Mouse (Mus musculus): ENCODE measurements at regions not wholly inside any gene's neighbourhood (a gene's known extent, or its start where the extent isn't known, plus 50 kb on each side); places are given as distances from the start of the nearest gene placed in this dataset.
A peak's percentile ranks its signal among the peaks of the same experiment; 100 is the strongest.

- TF ChIP-seq HCFC1 (IDR thresholded peaks at IDR 0.05; ENCODE audit: low read depth, low read length) = no peak; the same call in 1 of the 2 replicates
- peak; percentile 97 for TF ChIP-seq SIN3A (IDR thresholded peaks at IDR 0.05; ENCODE audit: low read length)
- peak; percentile 93 for TF ChIP-seq MEF2A (IDR thresholded peaks at IDR 0.05; ENCODE audit: extremely low read depth, insufficient replicate concordance, low read depth, low read length, poor library complexity, severe bottlenecking)
Observed at GRCm38 (mm10) chr2:79126170-79126879, 128.9 kb upstream of the Itga4 start (continued).

- peak overlapping the region; percentile 99 for H3K27ac ChIP-seq (ENCODE audit: control insufficient read depth, low read depth, low read length)
- peaks cover 0 to 54% of the 10 kb centered on the region in 2 experiments; a peak in 2 of 4 replicates for H3K36me3 ChIP-seq (ENCODE audit: control insufficient read depth in 1 of 2, insufficient read depth in 2 of 2, low read length in 2 of 2)
- H3K4me3 ChIP-seq (ENCODE audit: control insufficient read depth in 1 of 2, insufficient read depth in 1 of 2, low read depth in 2 of 2, low read length in 2 of 2) = peak overlapping the region; percentile 2 to 31; a peak in 2 of 4 replicates
- H3K79me2 ChIP-seq (ENCODE audit: control insufficient read depth, insufficient read depth, low read length, poor library complexity) = no peaks in the 10 kb centered on the region; the same call in 1 of the 2 replicates
- DNase-seq (ENCODE audit: low read depth, low spot score) = peak; percentile 69
- H3K4me1 ChIP-seq (ENCODE audit: control insufficient read depth in 1 of 2, insufficient read depth in 2 of 2, low read length in 2 of 2) = peaks cover 33 to 40% of the 10 kb centered on the region in 2 experiments
- no peaks in the 10 kb centered on the region for H3K9me3 ChIP-seq (replicated peaks; ENCODE audit: insufficient read depth, low read length)
- H3K27me3 ChIP-seq (ENCODE audit: control insufficient read depth in 1 of 2, insufficient read depth in 2 of 2, low read length in 2 of 2) = no peaks in the 10 kb centered on the region
- peak overlapping the region; percentile 69 for H3K9ac ChIP-seq (ENCODE audit: control insufficient read depth, low read depth, low read length, poor library complexity, severe bottlenecking)
- 0 out of 2 replicates have a peak, but pooled peaks have one; percentile 37 for TF ChIP-seq MYC (IDR thresholded peaks at IDR 0.05; ENCODE audit: low read depth, low read length)
- TF ChIP-seq USF1 (IDR thresholded peaks at IDR 0.05; ENCODE audit: low read depth, low read length) = no peak
- TF ChIP-seq HCFC1 (IDR thresholded peaks at IDR 0.05; ENCODE audit: low read depth, low read length) = 0 out of 2 replicates have a peak, but pooled peaks have one; percentile 1
- TF ChIP-seq POLR2A (IDR thresholded peaks at IDR 0.05; ENCODE audit: control insufficient read depth in 1 of 2, insufficient read depth in 1 of 2, low read depth in 1 of 2, low read length in 2 of 2, poor library complexity in 1 of 2) = 0 out of 4 replicates have a peak, but pooled peaks of 1 of the 2 experiments have one; percentile 13
- no peak for TF ChIP-seq BHLHE40 (IDR thresholded peaks at IDR 0.05; ENCODE audit: borderline replicate concordance, low read depth, low read length)
- TF ChIP-seq CHD1 (IDR thresholded peaks at IDR 0.05; ENCODE audit: low read depth, low read length) = 0 out of 2 replicates have a peak, but pooled peaks have one; percentile 15
Observed at GRCm38 (mm10) chr2:79126996-79127741, 128.1 kb upstream of the Itga4 start.

- peaks cover 37 to 43% of the 10 kb centered on the region in 2 experiments for H3K4me1 ChIP-seq (ENCODE audit: control insufficient read depth in 1 of 2, insufficient read depth in 2 of 2, low read length in 2 of 2)
- H3K27me3 ChIP-seq (ENCODE audit: control insufficient read depth in 1 of 2, insufficient read depth in 2 of 2, low read length in 2 of 2) = no peaks in the 10 kb centered on the region
- H3K27ac ChIP-seq (ENCODE audit: control insufficient read depth, low read depth, low read length) = peak overlapping the region; percentile 99
- H3K9ac ChIP-seq (ENCODE audit: control insufficient read depth, low read depth, low read length, poor library complexity, severe bottlenecking) = peak overlapping the region; percentile 69
- H3K9me3 ChIP-seq (replicated peaks; ENCODE audit: insufficient read depth, low read length) = no peaks in the 10 kb centered on the region
- TF ChIP-seq RCOR1 (IDR thresholded peaks at IDR 0.05; ENCODE audit: low read depth, low read length) = peak; percentile 57
- peak; percentile 70 for TF ChIP-seq GATA1 (IDR thresholded peaks at IDR 0.05; ENCODE audit: low read depth, low read length)
- TF ChIP-seq JUND (IDR thresholded peaks at IDR 0.05; ENCODE audit: low read depth, low read length) = no peak
- TF ChIP-seq MEF2A (IDR thresholded peaks at IDR 0.05; ENCODE audit: extremely low read depth, insufficient replicate concordance, low read depth, low read length, poor library complexity, severe bottlenecking) = no peak
- 0 out of 2 replicates have a peak, but pooled peaks have one; percentile 18 for TF ChIP-seq ZC3H11A (IDR thresholded peaks at IDR 0.05; ENCODE audit: low read depth, low read length)
- TF ChIP-seq MAFK (IDR thresholded peaks at IDR 0.05; ENCODE audit: borderline replicate concordance, low read depth, low read length) = no peak
- TF ChIP-seq EP300 (IDR thresholded peaks at IDR 0.05; ENCODE audit: low read depth in 1 of 2, low read length in 2 of 2) = peak; percentile 61 to 82; a peak in 2 of 4 replicates
- TF ChIP-seq ETS1 (IDR thresholded peaks at IDR 0.05; ENCODE audit: low read depth, low read length) = peak; percentile 68
- TF ChIP-seq CHD1 (IDR thresholded peaks at IDR 0.05; ENCODE audit: low read depth, low read length) = 0 out of 2 replicates have a peak, but pooled peaks have one; percentile 11
- peak; percentile 43; the same call in 1 of the 2 replicates for TF ChIP-seq MYB (IDR thresholded peaks at IDR 0.05; ENCODE audit: low read depth, low read length)
- peak; percentile 61 for TF ChIP-seq TCF12 (IDR thresholded peaks at IDR 0.05; ENCODE audit: low read depth, low read length)
- TF ChIP-seq TAL1 (IDR thresholded peaks at IDR 0.05; ENCODE audit: low read length) = no peak
- no peak for TF ChIP-seq POLR2A (IDR thresholded peaks at IDR 0.05; ENCODE audit: control insufficient read depth in 1 of 2, insufficient read depth in 1 of 2, low read depth in 1 of 2, low read length in 2 of 2, poor library complexity in 1 of 2)
- no peaks in the 10 kb centered on the region; the same call in 1 of the 2 replicates for H3K79me2 ChIP-seq (ENCODE audit: control insufficient read depth, insufficient read depth, low read length, poor library complexity)
- H3K4me3 ChIP-seq (ENCODE audit: control insufficient read depth in 1 of 2, insufficient read depth in 1 of 2, low read depth in 2 of 2, low read length in 2 of 2) = no peak overlapping the region; a peak in 1 of 4 replicates
- peaks cover 0 to 59% of the 10 kb centered on the region in 2 experiments; a peak in 2 of 4 replicates for H3K36me3 ChIP-seq (ENCODE audit: control insufficient read depth in 1 of 2, insufficient read depth in 2 of 2, low read length in 2 of 2)
- no peak for DNase-seq (ENCODE audit: low read depth, low spot score)
Observed at GRCm38 (mm10) chr2:79127822-79128221, 127.4 kb upstream of the Itga4 start.

Data from MEL (cell line).